Mouse (Mus musculus) spleen, adult 2 months (tissue): ENCODE data around the gene Braf.

Source experiments
- CTCF ChIP-seq: fragments of 200-500 bp; IDR thresholded peaks from 2 replicates; pipeline ENCODE4 v1.5.1; 2011; ENCODE audit warnings: mild to moderate bottlenecking, inconsistent platforms; ENCODE audit not compliant: insufficient read depth, insufficient read length, insufficient replicate concordance; ENCODE audit errors: extremely low read depth
- POLR2A ChIP-seq: fragments of 200-500 bp; IDR thresholded peaks from 2 replicates; pipeline ENCODE4 v1.6.1; 2011; ENCODE audit warnings: low read depth, low read length, inconsistent platforms

DNA sequence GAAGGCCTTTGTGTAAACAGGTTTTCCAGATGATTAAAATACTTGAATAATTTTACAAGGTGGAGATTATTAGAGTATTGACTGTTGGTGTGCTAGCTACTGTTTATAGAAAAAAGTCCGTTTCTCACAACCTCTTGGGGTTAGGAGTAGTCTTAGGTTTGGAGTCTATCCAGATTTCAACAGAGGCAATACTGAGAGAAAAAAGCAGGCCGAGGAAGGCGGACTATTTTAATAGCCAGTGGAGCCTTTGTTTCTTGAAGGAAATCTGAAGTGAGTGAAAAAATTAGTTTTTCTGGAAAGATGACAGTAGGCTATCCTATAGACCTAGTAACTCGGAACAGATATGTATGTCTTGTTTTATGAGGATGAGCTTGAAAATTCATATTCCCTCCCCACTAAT, 133.8 kb downstream of the Braf start:
- TF ChIP-seq CTCF (no peak), POLR2A (no peak)
